Mouse (Mus musculus) megakaryocyte, embryonic 14.5 days (primary cell): ENCODE results near the gene Gbe1. TPM values are rescaled to one million over a fixed set of nuclear protein-coding genes. Genes with fewer than 3 reads are reported as not detected.

Source experiments
- H3K27me3 ChIP-seq: replicated peaks from 2 replicates; pipeline ENCODE3; 2012; ENCODE audit warnings: inconsistent platforms
- H3K36me3 ChIP-seq: replicated peaks from 2 replicates; pipeline ENCODE3; 2012; ENCODE audit warnings: low read length, inconsistent platforms, mixed read lengths
- H3K4me1 ChIP-seq: 2 replicates; pipeline ENCODE4 v1.6.1; 2012; ENCODE audit warnings: inconsistent platforms
- H3K4me3 ChIP-seq: replicated peaks from 2 replicates; pipeline ENCODE3; 2012; ENCODE audit warnings: moderate library complexity, mild to moderate bottlenecking, inconsistent platforms
- H3K9me3 ChIP-seq: 2 replicates; pipeline ENCODE4 v1.6.1; 2012; ENCODE audit warnings: inconsistent platforms
- FLI1 ChIP-seq: IDR thresholded peaks from 2 replicates; pipeline ENCODE4 v1.6.1; 2012; ENCODE audit warnings: low read length, inconsistent platforms, mixed read lengths
- GATA1 ChIP-seq: IDR thresholded peaks from 3 replicates; pipeline ENCODE4 v1.6.1; 2012; ENCODE audit warnings: mixed read lengths, low read length, inconsistent platforms, borderline replicate concordance
- polyA plus RNA-seq: library from polyadenylated mRNA; stranded (reverse); fragments of >175 nt; gene quantifications from 2 replicates; pipeline ENCODE4 v1.2.3, GENCODE M21; 2012; ENCODE audit warnings: low replicate concordance; ENCODE audit not compliant: insufficient read depth

Gbe1 gene
- polyA plus RNA-seq, 1 experiment, result 3.4 TPM

DNA sequence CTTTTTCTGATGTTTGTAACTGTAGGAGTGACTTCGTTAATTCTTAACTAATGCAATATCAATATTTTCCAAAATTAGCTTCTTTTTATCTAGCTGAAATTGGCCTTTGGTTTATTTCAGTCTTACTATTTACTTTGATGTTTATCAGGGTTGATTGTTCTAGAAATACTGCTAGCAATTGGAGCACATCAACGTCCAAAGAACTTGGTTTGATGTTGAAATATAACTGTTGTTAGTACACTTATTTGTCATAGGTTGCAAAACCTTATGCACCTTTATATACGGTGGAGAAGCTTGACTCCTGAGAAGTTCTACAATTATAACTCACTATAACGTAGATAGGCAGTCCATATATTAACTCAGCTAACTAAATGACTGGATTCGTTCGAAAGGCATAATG is 14.8 kb downstream of the Gbe1 start:
- Histone ChIP-seq H3K36me3 (peaks cover 5% of the 10 kb centered on the region), H3K4me3 (no peak overlapping the region), H3K27me3 (no peaks in the 10 kb centered on the region), H3K4me1 (peaks cover 20% of the 10 kb centered on the region), H3K9me3 (no peaks in the 10 kb centered on the region; the same call in 1 of the 2 replicates)
- TF ChIP-seq FLI1, result no peak
- TF ChIP-seq GATA1, result no peak

DNA sequence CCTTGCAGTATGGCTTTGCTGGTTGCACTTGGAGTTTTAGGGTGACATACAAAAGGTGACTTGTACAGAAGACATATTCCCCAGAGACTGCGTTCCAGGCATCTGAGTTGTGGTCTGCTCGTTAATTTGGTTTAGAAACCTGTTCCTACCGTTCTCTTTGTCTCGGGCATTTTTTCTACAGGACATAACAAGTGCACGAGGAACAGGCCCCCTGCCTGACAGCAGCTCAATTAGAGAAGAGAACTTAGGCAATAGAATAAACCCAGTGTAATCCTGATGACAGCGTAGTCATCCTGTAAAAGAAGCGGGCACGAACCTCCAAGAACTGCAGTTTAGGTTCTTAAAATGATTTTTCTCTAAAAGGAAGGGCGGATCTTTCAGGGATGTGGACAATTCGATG is 15.3 kb downstream of the Gbe1 start:
- Histone ChIP-seq H3K27me3 (no peaks in the 10 kb centered on the region), H3K4me3 (no peak overlapping the region), H3K9me3 (no peaks in the 10 kb centered on the region; the same call in 1 of the 2 replicates), H3K4me1 (peaks cover 20% of the 10 kb centered on the region), H3K36me3 (peaks cover 5% of the 10 kb centered on the region)
- TF ChIP-seq GATA1, result no peak

DNA sequence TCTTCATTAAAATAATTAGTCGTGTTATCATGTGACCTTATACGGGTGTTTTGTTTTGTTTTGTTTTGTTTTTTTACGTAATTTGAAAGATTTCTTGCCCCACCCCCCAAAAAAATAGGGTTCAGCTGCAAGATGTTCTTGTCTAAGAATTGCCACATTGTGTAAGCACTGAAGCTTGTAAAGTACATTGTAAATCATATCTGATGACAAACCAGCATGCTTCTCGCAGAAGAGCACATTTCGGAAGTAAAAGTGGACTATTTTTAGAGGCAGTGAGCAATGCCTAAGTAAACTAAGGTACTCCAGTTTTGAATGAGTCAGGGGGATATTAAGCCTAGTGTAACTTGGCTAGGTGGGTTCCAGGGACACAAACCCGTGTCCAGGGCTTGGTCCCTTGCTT is 15.7 kb downstream of the Gbe1 start:
- TF ChIP-seq FLI1 (no peak), GATA1 (no peak)
- no peaks in the 10 kb centered on the region for H3K27me3 ChIP-seq
- no peak overlapping the region for H3K4me3 ChIP-seq
- peaks cover 20% of the 10 kb centered on the region for H3K4me1 ChIP-seq
- no peaks in the 10 kb centered on the region; the same call in 1 of the 2 replicates for H3K9me3 ChIP-seq
- peaks cover 5% of the 10 kb centered on the region for H3K36me3 ChIP-seq

DNA sequence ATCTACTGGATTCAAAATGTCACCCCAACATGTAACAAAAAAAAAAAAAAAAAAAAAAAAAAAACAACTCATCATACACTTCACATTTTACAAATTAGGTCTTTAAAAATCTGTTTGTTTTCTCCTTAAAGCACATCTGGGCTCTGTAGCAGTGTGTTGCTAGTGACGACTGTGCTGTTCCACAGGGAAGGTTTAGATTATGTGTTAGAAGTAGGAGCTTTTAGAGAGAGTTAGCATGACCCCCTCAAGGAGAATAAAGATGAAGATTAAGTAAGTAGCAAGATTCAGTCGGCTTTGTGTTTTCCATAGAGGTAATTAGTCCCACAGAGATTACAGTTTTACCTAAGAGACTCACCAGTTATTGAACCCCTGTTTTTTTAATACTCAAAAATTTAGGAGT is 16.3 kb downstream of the Gbe1 start:
- H3K4me3 ChIP-seq, result no peak overlapping the region
- peaks cover 5% of the 10 kb centered on the region for H3K9me3 ChIP-seq
- no peak for TF ChIP-seq FLI1
- TF ChIP-seq GATA1, result no peak
- H3K4me1 ChIP-seq, result peaks cover 20% of the 10 kb centered on the region
- H3K27me3 ChIP-seq, result no peaks in the 10 kb centered on the region
- H3K36me3 ChIP-seq, result peaks cover 8% of the 10 kb centered on the region

DNA sequence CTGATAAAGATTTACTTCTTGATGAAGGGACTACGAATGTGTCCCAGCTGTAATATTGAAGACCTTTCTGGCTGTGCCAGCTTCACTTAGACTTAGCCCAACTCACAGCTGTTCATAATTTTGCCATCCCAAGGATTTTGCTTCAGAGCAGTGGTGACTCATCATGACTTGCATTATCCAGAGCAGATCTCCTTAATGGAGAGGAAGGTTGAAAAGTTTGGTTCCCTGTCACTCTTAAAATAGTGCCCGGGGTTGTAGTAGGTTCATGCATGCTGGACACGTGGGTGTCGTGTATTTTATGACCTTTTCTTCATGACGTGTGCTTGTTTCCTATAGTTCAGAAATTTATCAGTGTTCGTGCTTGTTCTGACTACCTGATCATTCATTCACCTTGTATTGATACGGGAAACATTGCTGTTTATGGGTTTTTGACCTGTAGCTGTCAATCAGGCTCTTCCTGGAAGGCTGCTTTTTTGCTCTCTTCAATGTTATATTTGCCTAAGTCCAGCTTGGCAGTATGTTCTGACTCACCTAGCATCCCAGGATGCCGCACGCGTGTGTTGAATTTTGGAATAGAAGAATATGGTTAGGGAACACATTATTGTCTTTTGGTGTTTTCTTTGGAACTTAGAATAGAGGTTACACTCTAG is 17.0 kb downstream of the Gbe1 start:
- TF ChIP-seq FLI1 (no peak), GATA1 (no peak)
- Histone ChIP-seq H3K4me1 (peaks cover 20% of the 10 kb centered on the region), H3K4me3 (no peak overlapping the region), H3K27me3 (no peaks in the 10 kb centered on the region), H3K36me3 (peaks cover 12% of the 10 kb centered on the region), H3K9me3 (peaks cover 13% of the 10 kb centered on the region)

DNA sequence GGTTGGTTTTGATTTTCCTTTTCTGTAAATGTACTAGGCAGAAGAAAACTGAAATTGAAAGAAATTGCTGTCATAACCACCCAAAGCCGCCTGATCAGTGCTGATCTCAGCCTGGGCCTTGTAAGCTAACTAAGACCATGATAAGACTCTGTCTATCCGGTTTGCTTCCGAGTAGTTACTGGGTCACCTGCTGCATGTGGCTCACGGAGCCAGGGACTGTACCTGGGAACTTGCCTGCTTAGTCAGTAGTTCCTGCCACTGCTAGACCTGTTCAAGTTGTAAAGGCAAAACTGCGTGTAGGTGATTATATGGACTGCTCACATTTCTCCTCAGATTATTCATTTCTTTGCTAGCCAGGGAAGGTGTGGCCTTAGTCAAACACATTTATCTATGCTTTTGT is 21.1 kb downstream of the Gbe1 start:
- Histone ChIP-seq H3K27me3 (no peaks in the 10 kb centered on the region), H3K36me3 (peaks cover 10% of the 10 kb centered on the region), H3K4me3 (no peak overlapping the region), H3K4me1 (peaks cover 6% of the 10 kb centered on the region; the same call in 1 of the 2 replicates), H3K9me3 (peaks cover 24% of the 10 kb centered on the region)
- TF ChIP-seq GATA1 (no peak), FLI1 (no peak)

DNA sequence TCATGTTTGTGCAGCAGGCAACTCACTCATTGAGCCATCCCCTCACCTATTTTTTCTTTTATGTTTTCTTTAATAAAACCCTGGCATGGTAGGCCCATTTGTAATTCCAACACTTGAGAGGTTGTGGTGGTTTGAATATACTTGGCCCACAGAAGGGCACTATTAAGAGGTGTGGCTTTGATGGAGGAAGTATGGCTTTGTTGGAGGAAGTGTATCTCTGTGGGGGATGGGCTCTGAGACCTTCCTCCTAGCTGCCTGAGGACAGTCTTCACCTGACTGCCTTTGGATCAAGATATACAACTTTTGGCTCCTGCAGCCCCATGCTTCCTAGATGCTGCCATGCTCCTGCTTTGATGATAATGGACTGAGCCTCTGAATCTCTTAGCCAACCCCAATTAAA is 21.7 kb downstream of the Gbe1 start:
- Histone ChIP-seq H3K4me1 (peaks cover 4% of the 10 kb centered on the region; the same call in 1 of the 2 replicates), H3K9me3 (peaks cover 24% of the 10 kb centered on the region), H3K27me3 (no peaks in the 10 kb centered on the region), H3K4me3 (no peak overlapping the region), H3K36me3 (peaks cover 10% of the 10 kb centered on the region)
- TF ChIP-seq FLI1, result no peak

DNA sequence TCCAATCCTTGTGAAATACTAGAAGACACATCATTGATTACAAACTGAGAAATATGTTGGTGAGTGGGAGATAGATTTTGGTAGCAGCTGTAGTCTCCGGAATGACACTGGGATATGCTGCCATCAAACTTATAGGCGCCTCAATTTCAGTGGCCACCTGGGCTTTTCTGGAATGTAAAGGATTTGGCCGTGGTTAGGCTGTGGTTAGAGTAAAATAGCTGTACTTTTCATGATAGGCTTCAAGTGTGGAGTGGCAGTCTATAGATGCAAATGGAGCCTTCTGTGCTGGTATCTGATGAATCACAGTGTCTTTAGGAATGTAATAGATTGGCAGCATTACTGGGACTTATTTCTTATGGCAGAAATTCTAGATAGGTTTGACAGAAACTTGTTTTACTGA is 23.9 kb downstream of the Gbe1 start:
- Histone ChIP-seq H3K4me1 (no peaks in the 10 kb centered on the region), H3K4me3 (no peak overlapping the region), H3K36me3 (peaks cover 7% of the 10 kb centered on the region), H3K9me3 (peaks cover 28% of the 10 kb centered on the region), H3K27me3 (no peaks in the 10 kb centered on the region)
- no peak for TF ChIP-seq FLI1
- TF ChIP-seq GATA1, result no peak

DNA sequence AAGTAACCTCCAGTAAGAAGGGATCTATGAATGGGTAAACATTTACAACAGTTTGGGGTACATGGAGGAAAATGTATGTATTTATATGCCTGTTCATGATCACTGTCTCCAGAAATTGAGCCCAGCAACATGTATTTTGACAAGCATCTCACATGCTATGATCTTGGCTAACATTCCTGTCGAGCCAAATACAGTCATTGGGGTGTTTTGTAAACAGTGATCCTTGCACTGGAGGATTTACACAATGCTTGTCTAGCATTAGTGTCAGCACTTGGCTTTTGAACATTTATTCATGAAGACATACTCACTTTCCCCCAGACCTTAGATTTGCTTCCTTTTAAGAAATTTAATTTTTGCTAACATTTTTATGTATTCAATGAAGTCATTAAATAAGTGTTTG is 30.7 kb downstream of the Gbe1 start:
- Histone ChIP-seq H3K27me3 (no peaks in the 10 kb centered on the region), H3K9me3 (peaks cover 18% of the 10 kb centered on the region), H3K4me1 (no peaks in the 10 kb centered on the region; the same call in 1 of the 2 replicates), H3K36me3 (no peaks in the 10 kb centered on the region), H3K4me3 (no peak overlapping the region)
- no peak for TF ChIP-seq FLI1
- no peak for TF ChIP-seq GATA1

DNA sequence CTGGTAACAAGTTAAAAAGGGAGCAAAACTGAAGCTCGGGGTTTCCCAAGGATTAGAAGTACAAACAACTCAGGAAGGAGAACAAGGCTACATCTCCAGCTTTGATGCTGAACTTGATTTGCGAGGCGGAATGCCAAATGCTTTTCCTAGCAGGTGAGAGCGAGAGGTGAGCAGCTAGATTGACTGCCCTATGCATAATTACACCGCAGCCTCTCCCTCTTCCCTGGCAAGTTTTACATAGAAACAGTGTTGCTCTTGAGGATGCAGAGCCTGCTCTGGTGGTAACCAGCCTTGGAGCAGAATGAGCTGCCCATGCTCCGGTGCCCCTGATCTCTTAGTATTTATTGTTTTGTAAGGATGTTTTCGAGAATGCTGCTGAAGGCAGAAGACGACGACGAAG is 31.9 kb downstream of the Gbe1 start:
- H3K36me3 ChIP-seq, result no peaks in the 10 kb centered on the region

More for the DNA sequence above, 31.9 kb downstream of the Gbe1 start:
- Histone ChIP-seq H3K4me3 (no peak overlapping the region), H3K9me3 (peaks cover 18% of the 10 kb centered on the region), H3K4me1 (no peaks in the 10 kb centered on the region; the same call in 1 of the 2 replicates), H3K27me3 (no peaks in the 10 kb centered on the region)
- TF ChIP-seq FLI1 (no peak), GATA1 (no peak)
